26 mouse cellular contexts compared by ENCODE assay signal in genomic region chr1:36835593-36835992, GRCm38 (mm10).
DNase-seq lines count a peak whose midpoint lies in the region; ATAC-seq lines count a peak whose summit lies in the region.
"Had no signal": no experiment of that assay in that cellular context is flagged by ENCODE, and none has a peak within 500 bp of the region (broad histone marks: within the 10 kb centered on the region; RNA-seq: fewer than 3 reads in every experiment).

No protein-coding gene starts in this region.

- H3K4me1 ChIP-seq in heart, embryonic 16.5 days (ENCODE audit: control insufficient read depth, insufficient read depth, low read length): no peaks in the 10 kb centered on the region
- H3K4me1 ChIP-seq in liver, embryonic 16.5 days (ENCODE audit: control insufficient read depth, low read depth, low read length): no peaks in the 10 kb centered on the region; the same call in 1 of the 2 replicates
- H3K4me1 ChIP-seq: hindbrain, embryonic 13.5 days had no signal

- H3K4me2 ChIP-seq in heart, embryonic 16.5 days (ENCODE audit: low read depth, low read length): no peak overlapping the region
- no peak overlapping the region for H3K4me2 ChIP-seq in liver, embryonic 16.5 days (ENCODE audit: low read depth, low read length)
- H3K4me2 ChIP-seq: hindbrain, embryonic 13.5 days; limb, embryonic 12.5 days had no signal

- no peak overlapping the region for H3K27ac ChIP-seq in heart, embryonic 16.5 days (ENCODE audit: low read length)
- no peak overlapping the region for H3K27ac ChIP-seq in liver, embryonic 16.5 days (ENCODE audit: low read length)
- H3K27ac ChIP-seq: gastrocnemius, adult 2 months; hindbrain, embryonic 13.5 days; layer of hippocampus, adult 2 months; left cerebral cortex, adult 2 months; limb, embryonic 12.5 days had no signal

- no peaks in the 10 kb centered on the region for H3K9me3 ChIP-seq in heart, embryonic 16.5 days (replicated peaks; ENCODE audit: control insufficient read depth, low read length)
- no peaks in the 10 kb centered on the region for H3K9me3 ChIP-seq in liver, embryonic 16.5 days (replicated peaks; ENCODE audit: control insufficient read depth, low read length)
- H3K9me3 ChIP-seq: hindbrain, embryonic 13.5 days; limb, embryonic 12.5 days had no signal

- H3K27me3 ChIP-seq in heart, embryonic 16.5 days (ENCODE audit: control insufficient read depth, insufficient read depth, low read length): no peaks in the 10 kb centered on the region
- H3K27me3 ChIP-seq in liver, embryonic 16.5 days (ENCODE audit: control insufficient read depth, insufficient read depth, low read depth, low read length): no peaks in the 10 kb centered on the region
- H3K27me3 ChIP-seq: hindbrain, embryonic 13.5 days; limb, embryonic 12.5 days; Patski had no signal

- DNase-seq in heart, adult 11 months: no peak
- peak; percentile 44 for DNase-seq in thymus, postnatal 0 days (ENCODE audit: low spot score)
- DNase-seq in thymus, adult 18-20 months: no peak
- no peak for DNase-seq in gastrocnemius, postnatal 10 days
- no peak for DNase-seq in retina, embryonic 14.5 days (ENCODE audit: low spot score)
- DNase-seq: adrenal gland, postnatal 10 days; cerebellum, adult 8-10 months; cerebellum, postnatal 36 days; gastrocnemius, adult 2 months; kidney, adult 11 months; kidney, postnatal 36 days; lung, adult 18-20 months; lung, postnatal 4 days; midbrain, embryonic 14.5 days; retina, postnatal 1 day; right cerebral cortex, postnatal 14 days had no signal

- H3K36me3 ChIP-seq in heart, embryonic 16.5 days (ENCODE audit: control insufficient read depth, insufficient read depth): peaks cover 37% of the 10 kb centered on the region
- peaks cover 72% of the 10 kb centered on the region for H3K36me3 ChIP-seq in liver, embryonic 16.5 days (ENCODE audit: control insufficient read depth, insufficient read depth)

- WGBS in heart, embryonic 16.5 days: 81% methylated on average over 3 of the region's 3 CpGs
- 27% methylated on average over 3 of the region's 3 CpGs for WGBS in liver, embryonic 16.5 days (ENCODE audit: insufficient replicate concordance)

- H3K4me3 ChIP-seq in heart, embryonic 16.5 days (ENCODE audit: low read length): no peak overlapping the region
- no peak overlapping the region for H3K4me3 ChIP-seq in liver, embryonic 16.5 days (ENCODE audit: low read depth, low read length)
- H3K4me3 ChIP-seq: erythroblast, embryonic 14.5 days; gastrocnemius, adult 2 months; hindbrain, embryonic 13.5 days; layer of hippocampus, adult 2 months; left cerebral cortex, adult 2 months; limb, embryonic 12.5 days had no signal

- H3K9ac ChIP-seq in heart, embryonic 16.5 days (ENCODE audit: low read length): no peak overlapping the region
- H3K9ac ChIP-seq in liver, embryonic 16.5 days (ENCODE audit: low read depth, low read length): no peak overlapping the region
- H3K9ac ChIP-seq: hindbrain, embryonic 13.5 days; limb, embryonic 12.5 days had no signal

- ATAC-seq in heart, embryonic 16.5 days (replicated peaks; ENCODE audit: extremely low read depth, insufficient read depth, low FRiP score): 0 out of 2 replicates have a peak, but pooled peaks have one; percentile 28
- peak; percentile 19; the same call in 1 of the 2 replicates for ATAC-seq in liver, embryonic 16.5 days (ENCODE audit: low read depth)
- ATAC-seq: forebrain, embryonic 16.5 days; lung, postnatal 0 days; Patski had no signal
